30 mouse cellular contexts compared by ENCODE assay signal in genomic region chr6:29025796-29026482, GRCm38 (mm10). TPM values are rescaled to one million over a fixed set of nuclear protein-coding genes. Genes with fewer than 3 reads are reported as not detected.
"Had no signal": no experiment of that assay in that cellular context is flagged by ENCODE, and none has a peak within 500 bp of the region (broad histone marks: within the 10 kb centered on the region; RNA-seq: fewer than 3 reads in every experiment).

No protein-coding gene starts in this region.

- DNase-seq: kidney, adult 9 months; kidney, postnatal 25 days; layer of hippocampus, adult 9-11 months; liver, embryonic 13.5 days; lung, adult 2 months; lung, postnatal 14 days; lung, postnatal 4 days; midbrain, embryonic 14.5 days; right cerebral cortex, adult 18-20 months; right cerebral cortex, postnatal 25 days; thymus, adult 18-20 months; thymus, postnatal 36 days had no signal

- H3K4me2 ChIP-seq: liver, embryonic 13.5 days; midbrain, embryonic 11.5 days; neural tube, embryonic 12.5 days; neural tube, embryonic 15.5 days had no signal

- H3K27ac ChIP-seq: layer of hippocampus, adult 2 months; liver, embryonic 13.5 days; neural tube, embryonic 12.5 days; neural tube, embryonic 15.5 days had no signal

- H3K9ac ChIP-seq: liver, embryonic 13.5 days; neural tube, embryonic 12.5 days; neural tube, embryonic 15.5 days had no signal

- H3K4me1 ChIP-seq: neural tube, embryonic 12.5 days had no signal

- H3K9me3 ChIP-seq: liver, embryonic 13.5 days; neural tube, embryonic 15.5 days had no signal

- H3K36me3 ChIP-seq: liver, embryonic 13.5 days; neural tube, embryonic 12.5 days; neural tube, embryonic 15.5 days had no signal

- H3K4me3 ChIP-seq: layer of hippocampus, adult 2 months; liver, embryonic 13.5 days; neural tube, embryonic 12.5 days; neural tube, embryonic 15.5 days had no signal

RNA-seq across cellular contexts. Expression of gene Lep, which starts 34.1 kb away (rescaled TPM):
- total RNA-seq: layer of hippocampus, adult 2 months; layer of hippocampus, postnatal 25 days; left cerebral cortex, adult 18-20 months; left cerebral cortex, postnatal 10 days; left cerebral cortex, postnatal 36 days; megakaryocyte progenitor cell, adult 5-6 weeks; megakaryocyte-erythroid progenitor cell, adult 5-6 weeks; midbrain, postnatal 0 days had no signal
- polyA plus RNA-seq: kidney, embryonic 16.5 days; limb, embryonic 11.5 days; limb, embryonic 14.5 days; liver, adult 2 months; liver, embryonic 13.5 days; liver, embryonic 16.5 days; lung, embryonic 16.5 days; midbrain, embryonic 11.5 days; midbrain, embryonic 14.5 days; midbrain, postnatal 0 days; neural tube, embryonic 12.5 days; neural tube, embryonic 15.5 days; stomach, embryonic 16.5 days had no signal
